Mouse (Mus musculus) liver, embryonic 14.5 days (tissue): Measurements from ENCODE around the gene Apbb2.

ENCODE experiments used
- CTCF ChIP-seq: IDR thresholded peaks from 2 replicates; pipeline ENCODE4 v1.5.1; 2016; ENCODE audit warnings: antibody characterized with exemption, low read depth, control low read depth
- EP300 ChIP-seq: IDR thresholded peaks from 2 replicates; pipeline ENCODE4 v1.6.1; 2016; ENCODE audit warnings: antibody characterized with exemption, low read depth

DNA sequence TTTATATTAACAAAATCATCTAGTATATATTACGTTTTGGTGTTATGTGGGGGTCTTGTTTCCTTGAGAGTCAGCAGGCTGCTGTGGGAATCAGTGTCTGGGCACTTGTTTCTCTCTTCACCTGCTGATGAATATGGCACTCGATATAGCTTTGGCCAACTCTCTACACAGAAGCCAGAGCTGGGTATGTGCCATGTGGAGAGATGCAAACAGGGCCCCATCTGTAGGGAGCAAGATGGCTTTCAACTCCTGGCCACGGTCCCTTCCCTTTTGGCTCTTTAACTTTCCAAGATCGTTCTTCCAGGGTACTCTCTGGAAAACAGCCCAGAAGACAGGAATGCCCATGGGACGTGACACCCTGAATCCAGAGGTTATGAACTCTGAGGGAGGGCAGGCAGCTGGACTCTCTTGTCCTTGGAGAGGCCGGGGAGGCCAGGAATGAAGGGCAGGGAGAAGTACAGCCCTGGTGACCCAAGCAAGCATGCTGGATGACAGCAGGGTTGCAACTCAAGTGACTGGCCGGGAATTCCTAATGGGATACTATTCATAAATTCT is 266.7 kb downstream of the Apbb2 start:
- TF ChIP-seq CTCF (no peak), EP300 (no peak)
